Mouse (Mus musculus) gastrocnemius, postnatal 25 days (tissue): Measurements from ENCODE around the gene Daam1. TPM values are rescaled to one million over a fixed set of nuclear protein-coding genes. Genes with fewer than 3 reads are reported as not detected.
A peak's percentile ranks its signal among the peaks of the same experiment; 100 is the strongest.

Source experiments
- DNase-seq: peaks from one replicate; pipeline ENCODE4 v3.0.0; 2022
- total RNA-seq, 2 experiments: library from RNA; stranded (reverse); gene quantifications; 1 replicate in 1 of 2; 2 replicates in 1 of 2; pipeline ENCODE4 v1.2.3; 2021

Daam1 gene
- total RNA-seq, 2 experiments from 2014 or later = 10.4 to 13.8 TPM

DNA sequence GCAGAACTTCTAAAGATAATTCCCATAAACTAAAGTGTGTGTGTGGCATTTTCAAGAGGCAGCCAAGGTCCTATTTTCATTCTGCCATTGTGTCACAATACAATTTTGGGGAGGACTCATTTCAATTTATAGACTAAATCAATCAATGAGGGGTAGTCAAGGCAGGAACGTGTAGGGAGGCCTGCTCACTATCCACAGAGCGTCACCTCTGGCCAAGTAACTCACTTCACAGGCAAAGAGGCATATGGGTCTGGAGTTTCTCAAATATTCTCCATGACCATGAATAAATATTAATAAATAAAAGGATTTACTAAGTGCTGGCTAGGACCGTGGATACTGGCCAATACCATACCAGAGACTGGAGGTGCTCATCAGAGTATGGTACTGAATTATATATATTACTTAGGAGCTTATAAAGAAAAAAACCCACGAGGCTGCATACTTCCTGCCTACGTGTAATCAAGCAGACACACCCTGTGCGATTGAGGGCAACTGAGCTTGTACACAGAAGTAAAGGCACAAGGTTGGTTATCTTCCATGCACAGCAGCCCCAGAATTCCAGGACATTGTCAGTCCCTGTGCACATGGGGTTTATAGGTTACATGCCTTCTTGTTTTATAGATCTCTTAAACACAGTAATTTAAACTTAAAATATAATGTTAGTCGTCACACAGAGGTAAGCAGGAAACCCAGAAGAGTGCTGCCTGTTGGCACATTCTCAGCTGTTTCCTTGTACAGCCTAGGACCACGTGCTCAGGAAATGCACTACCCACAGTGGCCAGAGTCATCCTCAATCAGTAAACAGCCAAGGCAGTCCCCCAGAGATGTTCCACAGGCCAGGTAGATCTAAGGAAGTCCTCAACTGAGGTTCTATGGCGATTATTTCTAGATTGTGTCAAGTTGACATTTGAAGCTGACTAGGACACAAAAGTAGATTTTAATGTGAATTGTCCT lies 101.8 kb downstream of the Daam1 start:
- DNase-seq = no peak

DNA sequence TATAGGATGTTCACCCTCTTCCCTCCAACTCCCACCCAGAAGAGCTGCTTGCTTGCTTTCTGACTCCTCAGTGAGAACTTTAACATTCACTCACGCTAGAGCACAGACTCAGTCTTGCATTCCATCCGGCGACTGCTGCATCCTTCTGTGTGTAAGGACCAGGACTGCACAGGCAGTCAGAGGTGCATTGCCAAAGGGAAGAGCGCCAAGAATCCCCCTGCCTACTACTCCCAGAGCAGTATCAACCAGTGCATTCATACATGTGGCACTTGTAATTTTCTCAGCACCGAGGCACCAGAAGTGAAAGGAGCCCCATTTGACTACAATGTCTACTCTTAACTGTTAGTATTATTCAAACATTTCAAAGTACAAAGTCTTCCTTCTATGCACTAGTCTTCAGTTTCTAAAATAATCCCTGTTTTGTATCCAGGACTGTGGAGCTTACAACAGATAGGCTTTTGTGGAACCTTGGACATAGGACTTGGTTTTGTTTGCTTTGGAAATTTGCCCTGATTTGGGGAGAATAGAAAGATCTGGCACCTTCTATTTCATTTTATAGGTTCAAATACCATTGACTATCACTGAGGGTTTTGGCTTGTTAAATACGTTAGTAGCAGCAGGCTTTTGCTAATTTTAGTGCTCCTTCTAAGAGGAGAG lies 103.2 kb downstream of the Daam1 start:
- no peak for DNase-seq

DNA sequence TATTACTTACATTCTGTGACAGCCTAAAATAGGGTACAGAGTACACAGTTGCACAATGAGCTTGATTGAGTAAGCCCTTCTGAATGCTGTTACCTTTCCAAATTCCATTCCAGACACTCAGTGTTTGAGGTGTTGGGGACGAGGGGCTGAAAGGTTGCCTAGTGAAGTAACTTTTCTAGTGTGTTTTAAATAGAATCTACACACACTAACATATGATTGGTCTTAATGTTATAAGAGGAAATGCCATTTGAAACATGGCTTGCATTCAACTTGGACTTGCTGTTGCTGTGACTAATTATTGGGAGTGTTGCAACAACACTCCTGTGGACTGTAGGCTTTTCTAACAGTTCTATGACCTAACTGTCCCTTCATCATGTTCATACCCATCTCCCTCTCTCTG lies 105.8 kb downstream of the Daam1 start:
- DNase-seq = no peak

DNA sequence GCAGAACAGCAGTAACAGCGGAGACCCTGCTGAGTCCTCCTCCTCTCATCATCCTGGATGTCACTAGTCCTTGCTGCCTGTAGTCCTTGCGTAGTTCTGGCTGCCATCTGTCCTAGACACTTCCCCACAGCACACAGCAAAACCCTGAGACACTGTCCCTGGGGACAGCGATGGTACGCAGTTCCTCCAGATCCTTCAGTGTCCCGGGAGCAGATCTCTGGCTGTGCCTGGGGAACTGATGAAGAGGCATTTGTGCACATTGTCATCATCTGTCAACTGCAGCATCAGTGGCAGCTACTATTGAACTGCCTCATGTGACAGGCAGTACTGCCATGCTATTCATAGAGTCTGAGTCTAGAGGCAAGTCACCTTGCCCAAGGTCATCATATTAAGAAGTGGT lies 107.6 kb downstream of the Daam1 start:
- peak; percentile 20 for DNase-seq

DNA sequence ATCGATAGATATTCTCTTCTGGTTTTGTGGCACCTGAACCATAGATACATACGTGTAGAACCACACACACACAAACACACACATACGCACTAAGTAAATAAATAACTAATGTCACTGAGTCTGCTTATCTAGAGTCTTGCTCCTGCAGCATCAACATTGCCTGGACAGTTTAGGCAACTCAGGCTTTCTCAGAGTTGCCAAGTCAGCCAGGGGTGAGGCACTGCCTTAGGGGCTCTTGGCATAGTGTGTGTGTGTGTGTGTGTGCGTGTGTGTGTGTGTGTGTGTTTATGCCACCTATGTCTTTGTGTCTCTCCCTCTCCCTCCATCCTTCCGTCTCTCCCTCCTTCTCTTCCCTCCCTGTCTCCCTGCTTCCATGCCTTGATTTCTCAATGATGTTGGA lies 110.4 kb downstream of the Daam1 start:
- DNase-seq = no peak

DNA sequence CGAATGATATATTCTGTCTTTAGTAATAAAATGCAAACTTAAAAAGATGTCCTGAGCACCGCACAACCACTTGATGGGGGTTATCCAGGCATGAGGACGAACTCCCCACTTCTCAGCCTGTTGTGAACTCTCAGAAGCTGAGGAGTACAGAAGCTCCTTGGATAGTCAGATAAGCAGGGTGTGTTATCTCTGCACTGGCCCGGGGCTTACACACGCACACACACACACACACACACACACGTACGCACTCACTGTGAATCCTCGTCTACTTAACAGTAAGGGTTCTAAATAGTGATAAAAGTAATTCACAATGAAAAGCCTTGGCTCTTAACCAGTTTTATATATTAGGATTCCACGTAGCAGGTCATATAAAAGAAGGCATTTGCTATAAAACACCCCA lies 112.2 kb downstream of the Daam1 start:
- DNase-seq = no peak

DNA sequence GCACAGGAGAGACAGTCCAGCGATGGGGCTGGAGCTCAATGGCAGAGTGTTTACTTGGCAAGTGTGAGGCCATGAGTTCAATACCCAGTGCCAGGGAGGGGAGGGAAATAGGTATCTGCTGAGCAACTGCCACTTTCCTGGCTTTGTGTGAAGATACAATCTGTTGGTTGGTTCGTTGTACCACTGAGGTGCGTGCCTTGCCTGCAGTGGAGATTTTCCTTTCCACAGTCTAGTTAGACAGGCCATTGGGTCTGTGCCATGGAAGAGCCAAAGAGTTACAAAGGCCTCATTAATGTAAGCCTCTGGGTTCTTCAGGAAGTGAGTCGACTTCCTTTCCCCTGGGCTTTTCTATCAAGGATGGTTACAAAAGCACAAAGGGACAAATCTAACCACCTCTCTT lies 112.8 kb downstream of the Daam1 start:
- DNase-seq = no peak

DNA sequence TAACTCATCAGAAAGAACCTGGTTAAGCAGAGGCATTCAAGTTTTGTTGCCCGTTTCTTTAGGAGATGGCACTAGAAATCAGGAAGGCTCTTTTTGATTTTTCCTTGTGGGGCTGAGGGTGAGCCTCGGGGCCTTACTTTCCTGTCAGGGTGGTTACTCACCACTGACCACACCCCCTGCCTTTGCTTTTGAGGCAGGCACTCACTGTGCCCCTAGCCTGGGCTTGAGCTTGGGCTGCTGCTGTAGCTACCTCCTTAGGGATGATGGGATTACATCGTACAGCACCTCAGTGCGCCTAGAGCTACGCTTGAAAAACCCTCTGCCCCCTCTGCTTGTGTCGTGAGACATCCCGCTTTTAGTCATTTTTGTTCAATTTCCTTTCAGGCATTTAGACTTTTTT lies 115.0 kb downstream of the Daam1 start:
- DNase-seq = no peak

DNA sequence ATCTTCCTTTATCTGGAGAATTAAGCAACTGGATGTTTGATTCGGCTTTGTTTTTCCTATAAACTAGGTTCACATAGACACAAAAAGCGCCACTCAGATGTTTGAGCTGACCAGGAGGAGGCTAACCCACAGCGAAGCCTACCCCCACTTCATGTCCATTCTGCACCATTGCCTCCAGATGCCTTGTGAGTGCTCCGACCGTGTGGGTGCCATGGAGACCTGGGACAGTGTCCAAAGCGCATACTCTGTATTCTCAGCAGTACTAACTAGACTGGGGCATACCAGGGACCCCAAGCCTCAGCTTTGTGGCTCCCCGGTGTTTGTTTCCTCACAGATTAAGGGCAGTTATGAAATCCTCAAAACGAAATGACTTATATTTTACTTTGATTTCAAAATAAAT lies 115.6 kb downstream of the Daam1 start:
- DNase-seq = no peak

DNA sequence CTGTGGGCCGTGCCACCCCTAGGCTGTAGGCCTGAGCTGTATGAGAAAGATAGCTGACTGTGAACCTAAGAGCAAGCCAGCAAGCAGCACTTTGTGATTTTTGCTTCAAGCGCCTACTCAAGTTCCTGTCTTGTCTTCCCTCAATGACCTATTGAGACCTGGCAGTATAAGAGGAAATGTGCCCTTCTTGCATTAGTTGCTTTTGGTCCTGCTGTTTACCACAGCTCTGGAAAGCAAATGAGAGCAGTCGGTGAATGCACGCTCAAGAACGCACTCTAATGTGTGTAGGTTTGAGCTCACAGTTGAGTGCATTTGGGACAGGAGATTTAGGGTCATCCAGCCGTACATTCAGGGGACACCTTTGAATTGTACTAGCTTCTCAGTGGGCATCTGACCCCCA lies 118.1 kb downstream of the Daam1 start:
- no peak for DNase-seq

DNA sequence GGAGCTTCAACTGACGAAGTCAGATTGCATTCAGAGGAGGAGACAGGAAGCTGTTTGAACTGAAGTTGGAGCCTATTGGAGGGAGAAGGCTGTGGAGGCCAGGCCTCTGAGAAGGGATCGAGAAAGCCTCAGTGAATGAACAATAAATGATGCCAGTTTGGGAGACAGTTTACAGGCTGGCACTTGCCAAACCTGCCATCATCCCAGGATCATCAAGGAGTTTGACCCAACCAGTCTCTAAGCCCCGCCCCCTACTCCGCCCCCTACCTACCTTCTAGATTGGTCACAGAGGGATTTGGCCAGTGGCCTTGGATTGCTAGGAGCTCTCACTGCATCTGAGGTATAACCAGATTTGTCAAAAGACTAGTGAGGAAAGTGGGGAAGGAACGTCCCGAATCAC lies 118.7 kb downstream of the Daam1 start:
- DNase-seq = no peak

DNA sequence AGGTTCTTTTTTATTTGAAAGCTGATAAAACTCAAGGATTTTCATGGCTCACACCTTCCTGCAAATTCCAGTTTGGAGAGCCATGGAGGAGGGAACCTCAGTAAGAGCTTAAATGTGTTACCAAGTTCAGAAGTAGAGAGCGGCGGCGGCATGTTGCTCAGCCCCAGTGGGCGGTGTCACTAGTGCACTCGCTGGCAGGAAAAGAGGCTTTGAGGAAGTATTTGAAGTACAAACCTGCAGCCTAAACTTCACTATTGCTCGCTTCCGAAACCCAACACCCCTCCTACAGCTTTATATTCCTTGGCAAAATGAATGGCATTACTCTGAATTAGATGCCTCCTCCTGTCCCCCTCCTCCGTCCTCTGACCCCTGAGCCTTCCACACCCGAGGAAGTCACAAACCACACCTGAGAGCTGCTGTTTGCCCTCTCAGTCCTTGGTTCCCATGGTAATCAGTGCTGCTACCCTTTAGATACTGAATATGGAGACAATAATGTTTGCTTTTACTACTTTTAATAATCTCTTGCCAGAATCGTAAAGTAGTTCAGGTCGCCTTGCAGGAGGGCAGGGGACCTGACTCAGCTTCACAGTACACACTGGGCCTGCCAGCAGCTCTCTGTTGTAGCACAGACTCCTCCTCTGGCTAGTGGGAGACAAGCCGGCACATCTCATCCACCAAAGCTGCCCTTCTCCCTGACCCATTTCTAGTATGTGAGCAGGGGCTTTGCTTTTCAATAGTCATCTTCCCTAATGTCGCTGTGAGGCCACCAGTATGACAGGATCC lies 119.4 kb downstream of the Daam1 start:
- no peak for DNase-seq

DNA sequence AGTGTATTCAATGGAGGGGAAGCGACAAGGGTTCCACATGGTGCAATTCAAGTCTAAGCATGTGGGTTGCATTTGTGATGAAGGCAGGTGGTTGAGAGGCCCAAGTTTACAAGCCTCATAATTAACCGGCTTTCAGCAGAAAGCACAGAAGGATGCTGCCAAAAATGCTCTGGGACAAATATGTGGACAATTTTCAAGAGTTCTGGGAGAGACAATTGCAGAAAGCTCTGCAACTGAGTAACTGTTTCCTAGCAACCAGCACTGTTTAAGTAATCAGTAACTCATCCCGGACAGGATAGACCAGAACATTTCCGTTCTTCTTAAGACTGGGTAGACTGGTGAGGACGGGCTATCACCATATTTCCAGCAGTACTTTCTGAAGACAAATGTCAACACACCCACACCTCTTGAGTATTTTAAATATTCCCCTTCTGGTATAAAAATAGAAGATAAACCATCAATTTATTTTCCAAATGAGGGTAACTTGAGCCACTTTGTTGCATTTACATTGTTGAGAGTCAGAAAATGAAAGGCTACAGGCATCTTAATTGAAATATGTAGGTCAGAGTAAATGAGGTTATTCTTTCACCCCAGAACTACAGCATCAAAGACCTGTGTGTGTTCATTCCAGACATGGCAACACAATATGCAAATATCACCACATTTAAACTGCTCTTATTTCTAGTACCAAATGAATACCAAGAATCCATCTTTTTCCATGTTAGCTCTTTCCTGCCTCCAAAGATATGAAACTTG lies 123.5 kb downstream of the Daam1 start:
- peak; percentile 46 for DNase-seq

DNA sequence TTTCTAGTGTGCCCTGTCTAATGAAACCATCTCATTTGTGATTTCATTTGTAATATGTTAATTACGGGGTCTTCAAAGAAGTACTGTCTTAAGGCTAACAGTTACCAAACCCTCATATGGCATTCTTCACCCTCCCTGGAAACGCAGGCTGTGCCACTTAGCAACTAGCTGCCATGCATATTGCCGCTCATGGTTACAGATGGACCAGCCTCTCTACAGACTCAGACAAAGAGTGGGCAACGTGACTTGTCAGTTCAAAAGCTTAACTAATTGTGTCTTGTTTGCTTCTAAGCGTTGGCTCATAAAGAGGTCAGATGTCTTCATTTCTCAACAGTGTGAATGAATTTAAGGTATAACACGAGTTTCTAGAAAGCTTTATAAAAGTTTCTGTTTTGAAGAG lies 126.1 kb downstream of the Daam1 start:
- no peak for DNase-seq

DNA sequence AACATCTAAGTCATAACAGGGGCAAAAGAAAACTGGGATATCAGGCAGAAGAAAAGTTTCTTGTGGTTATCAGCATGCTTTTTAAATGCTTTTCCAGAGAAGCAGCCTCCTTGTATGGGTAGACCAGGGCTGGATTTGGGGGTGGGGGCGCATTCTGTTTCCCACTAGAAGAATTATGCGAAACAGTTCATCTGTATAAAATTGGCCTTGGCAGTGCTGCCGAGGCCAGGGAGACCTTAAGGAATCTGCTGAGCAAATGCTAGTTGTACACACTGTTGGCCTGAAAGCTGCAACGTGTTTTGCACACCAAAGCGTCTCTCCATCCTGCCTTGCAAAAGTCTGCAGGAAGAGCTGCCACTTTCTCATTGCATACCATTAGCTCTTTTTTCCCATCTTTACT lies 126.6 kb downstream of the Daam1 start:
- no peak for DNase-seq

DNA sequence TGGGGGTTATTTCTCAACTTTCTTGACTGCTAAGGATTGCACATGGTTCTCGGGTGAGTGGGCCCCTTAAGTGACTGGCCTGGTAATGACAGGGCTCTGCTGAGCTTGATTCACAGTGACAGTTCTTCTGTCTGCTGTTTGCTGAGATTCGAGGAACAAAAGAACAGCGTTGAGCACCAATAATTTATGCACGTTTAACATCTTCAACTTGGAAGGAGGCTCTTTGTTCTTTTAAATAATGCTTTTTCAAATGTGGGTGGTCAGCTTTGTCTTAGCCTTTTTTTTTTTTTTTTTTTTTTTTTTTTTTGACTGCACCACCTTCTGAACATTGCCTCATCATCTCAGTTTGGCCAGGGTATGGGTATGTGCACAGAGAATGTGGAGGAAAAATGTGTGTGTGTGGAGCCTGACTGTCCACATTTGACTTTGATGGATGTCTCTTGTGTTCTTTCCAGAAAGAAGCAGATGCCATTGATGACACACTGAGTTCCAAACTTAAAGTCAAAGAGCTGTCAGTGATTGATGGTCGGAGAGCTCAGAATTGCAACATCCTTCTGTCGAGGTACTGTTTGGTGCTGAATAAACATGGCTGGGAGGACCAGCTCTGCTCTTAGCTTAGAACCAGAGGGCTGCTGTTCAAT lies 128.6 kb downstream of the Daam1 start:
- no peak for DNase-seq

DNA sequence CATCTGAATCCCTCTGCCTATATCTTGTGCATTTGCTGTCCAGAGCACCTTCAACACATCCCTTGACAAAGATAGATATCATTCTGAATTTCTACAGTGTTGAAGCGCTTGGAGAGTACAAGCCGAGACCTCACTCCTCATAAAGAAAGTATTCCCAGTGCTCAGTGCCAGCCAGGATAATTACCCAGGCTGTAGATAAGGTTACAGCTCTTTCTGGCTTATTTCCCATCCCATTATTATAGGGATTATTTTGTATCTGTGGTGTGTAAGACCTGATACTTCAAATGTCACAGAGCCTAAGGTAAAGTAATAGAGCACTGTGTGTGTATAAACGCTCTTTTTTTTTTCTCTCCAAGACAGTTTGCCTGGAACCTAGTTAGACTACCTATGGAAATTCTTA lies 130.8 kb downstream of the Daam1 start:
- no peak for DNase-seq

DNA sequence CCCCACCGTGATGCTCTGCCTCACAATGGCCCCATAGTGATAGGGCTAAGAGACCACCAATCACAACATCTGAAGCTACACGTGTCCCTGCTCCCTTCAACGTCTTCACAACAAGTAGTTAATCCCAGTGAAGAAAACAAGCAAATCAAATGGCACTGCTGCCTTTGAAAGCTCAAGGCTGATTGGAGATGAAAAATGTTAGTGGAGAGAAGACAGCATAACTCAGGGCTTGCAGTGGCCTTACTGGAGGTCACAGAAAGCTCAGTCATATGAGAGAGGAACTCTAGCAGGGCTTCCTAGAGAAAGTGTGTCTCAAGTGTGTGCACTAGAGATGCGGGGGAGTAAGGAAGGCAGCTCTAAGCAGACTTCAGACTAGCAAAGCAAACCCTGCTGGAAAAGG lies 131.7 kb downstream of the Daam1 start:
- no peak for DNase-seq

DNA sequence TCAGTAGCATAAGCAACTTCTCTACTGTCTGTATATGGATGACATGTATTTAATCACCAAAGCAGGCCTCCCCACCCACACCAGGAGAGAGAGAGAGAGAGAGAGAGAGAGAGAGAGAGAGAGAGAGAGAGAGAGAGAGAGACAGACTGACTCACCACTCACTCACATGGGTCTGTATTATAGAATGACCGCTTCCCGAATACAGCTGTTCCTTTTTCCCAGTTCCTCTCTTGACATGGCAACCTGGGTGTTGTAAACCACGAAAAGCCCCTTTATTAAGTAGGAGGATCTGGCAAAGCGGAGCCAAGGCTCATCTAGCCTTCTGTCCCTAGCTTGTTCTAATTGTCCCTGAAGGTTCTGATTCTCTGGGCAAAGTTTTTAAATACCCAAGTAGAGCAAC lies 137.7 kb downstream of the Daam1 start:
- DNase-seq = no peak

DNA sequence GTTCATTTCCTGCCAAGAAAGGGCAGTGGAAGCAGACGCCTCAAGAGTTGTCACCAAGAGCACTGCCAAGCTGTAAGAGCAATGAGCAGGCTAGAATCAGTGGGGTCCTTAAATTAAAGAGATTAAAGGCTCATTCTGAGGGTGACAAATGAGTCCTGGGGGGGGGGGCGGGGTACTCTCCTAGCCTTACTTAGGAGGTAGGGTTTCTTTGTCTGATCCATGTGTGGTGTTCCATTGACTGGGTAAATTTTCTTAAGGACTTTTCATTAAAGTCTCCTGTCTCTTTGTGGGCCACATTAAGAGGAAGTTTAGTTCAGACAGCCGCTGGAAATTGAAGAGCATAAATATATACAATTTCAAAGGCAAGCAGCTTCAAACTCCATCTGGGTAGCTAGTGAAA lies 138.1 kb downstream of the Daam1 start:
- DNase-seq = no peak

DNA sequence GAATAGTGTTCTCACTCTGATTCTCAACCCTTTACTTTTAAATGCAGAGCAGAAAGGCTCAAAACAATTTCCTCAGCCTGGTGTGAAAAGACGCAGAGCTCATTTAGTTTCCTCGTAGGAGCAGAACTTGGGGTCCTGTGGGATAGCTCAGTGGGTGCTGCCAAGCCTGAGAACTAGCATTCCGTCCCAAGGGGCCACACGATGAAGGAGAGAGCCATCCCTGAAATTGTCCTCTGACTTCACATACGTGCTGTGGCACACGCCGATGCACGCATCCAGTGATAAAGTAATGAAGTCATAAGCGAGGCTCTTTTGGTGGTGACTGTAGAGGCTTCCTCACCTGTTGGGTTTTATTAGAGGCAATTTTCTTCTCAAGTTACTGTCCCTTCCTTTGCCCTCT lies 138.6 kb downstream of the Daam1 start:
- DNase-seq = no peak
